Mouse (Mus musculus) kidney, embryonic 15.5 days (tissue): Measurements from ENCODE around the gene Ifnar2. TPM values are rescaled to one million over a fixed set of nuclear protein-coding genes. Genes with fewer than 3 reads are reported as not detected.
A peak's percentile ranks its signal among the peaks of the same experiment; 100 is the strongest.
"Not testable (repeated sequence)": the region's sequence is repeated elsewhere in the genome, so short reads cannot be mapped to it uniquely, and the experiment has no call there.

Source experiments
- ATAC-seq: fragments of 200-750 bp; cut with Nextera tagmentation; replicated peaks from 2 replicates; pipeline ENCODE4 v1.8.0; 2017; ENCODE audit warnings: moderate TSS enrichment; ENCODE audit not compliant: low FRiP score
- H3K27ac ChIP-seq: fragments of 300-500 bp; sonication (generic); 2 replicates; pipeline ENCODE4 v1.5.1; 2015; ENCODE audit warnings: mild to moderate bottlenecking, inconsistent platforms
- H3K27me3 ChIP-seq: fragments of 300-500 bp; sonication (generic); 2 replicates; pipeline ENCODE4 v1.6.1; 2015; ENCODE audit warnings: inconsistent platforms
- H3K36me3 ChIP-seq: fragments of 300-500 bp; sonication (generic); 2 replicates; pipeline ENCODE4 v1.6.1; 2015; ENCODE audit warnings: inconsistent platforms
- H3K4me1 ChIP-seq: fragments of 300-500 bp; sonication (generic); 2 replicates; pipeline ENCODE4 v1.6.1; 2015; ENCODE audit warnings: inconsistent platforms
- H3K4me2 ChIP-seq: fragments of 300-500 bp; sonication (generic); 2 replicates; pipeline ENCODE4 v1.6.1; 2015; ENCODE audit warnings: moderate library complexity, mild to moderate bottlenecking, inconsistent platforms
- H3K4me3 ChIP-seq: fragments of 300-500 bp; sonication (generic); replicated peaks from 2 replicates; pipeline ENCODE4 v1.5.1; 2015; ENCODE audit warnings: mild to moderate bottlenecking, inconsistent platforms
- H3K9ac ChIP-seq: fragments of 300-500 bp; sonication (generic); 2 replicates; pipeline ENCODE4 v1.6.1; 2015; ENCODE audit warnings: mild to moderate bottlenecking, inconsistent platforms
- H3K9me3 ChIP-seq: fragments of 300-500 bp; sonication (generic); replicated peaks from 2 replicates; pipeline ENCODE4 v1.6.1; 2016; ENCODE audit warnings: inconsistent platforms
- WGBS: fragments of 180-500 bp; shearing (Covaris S2); methylation state at CpG from one replicate; pipeline ENCODE4 v1.1.7; 2015; ENCODE audit warnings: mixed read lengths; 5-methylcytosine and 5-hydroxymethylcytosine counted together
- polyA plus RNA-seq: library from polyadenylated mRNA; unstranded; fragments of >200 nt; fragmentation: Nextera tagmentation; extraction: Ambion mirVana; gene quantifications from 2 replicates; pipeline ENCODE4 v1.2.1, GENCODE M21; 2015

The Ifnar2 gene
- polyA plus RNA-seq, 1 experiment from 2014 or later: 50.5 TPM

DNA sequence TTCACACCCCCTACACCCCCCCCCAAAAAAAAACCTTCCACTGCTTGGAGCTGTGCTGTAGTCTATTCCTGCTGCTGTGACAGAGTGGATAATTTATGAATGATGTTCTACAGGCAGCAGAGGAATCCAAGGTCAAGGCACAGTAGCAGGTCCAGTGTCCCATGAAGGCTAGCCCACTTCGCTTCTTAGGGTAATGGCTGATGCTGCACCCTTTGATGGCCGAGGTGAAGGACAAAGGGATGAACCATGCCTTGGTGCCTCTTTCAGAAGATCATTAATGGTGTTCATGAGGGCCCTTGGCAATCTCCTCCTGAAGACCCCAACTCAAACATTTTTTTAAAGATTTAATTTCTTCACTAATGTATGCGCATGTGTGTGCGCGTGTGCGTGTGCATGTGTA, 43.8 kb downstream of the Ifnar2 start:
- ATAC-seq: no peak
- Histone ChIP-seq H3K27me3 (no peaks in the 10 kb centered on the region), H3K4me2 (no peak overlapping the region), H3K36me3 (peaks cover 66% of the 10 kb centered on the region), H3K4me3 (no peak overlapping the region), H3K4me1 (0 out of 2 replicates have a peak, but pooled peaks cover 12% of the 10 kb centered on the region), H3K9ac (no peak overlapping the region), H3K9me3 (no peaks in the 10 kb centered on the region), H3K27ac (no peak overlapping the region)
- WGBS: 89% methylated on average over 6 of the region's 6 CpGs

DNA sequence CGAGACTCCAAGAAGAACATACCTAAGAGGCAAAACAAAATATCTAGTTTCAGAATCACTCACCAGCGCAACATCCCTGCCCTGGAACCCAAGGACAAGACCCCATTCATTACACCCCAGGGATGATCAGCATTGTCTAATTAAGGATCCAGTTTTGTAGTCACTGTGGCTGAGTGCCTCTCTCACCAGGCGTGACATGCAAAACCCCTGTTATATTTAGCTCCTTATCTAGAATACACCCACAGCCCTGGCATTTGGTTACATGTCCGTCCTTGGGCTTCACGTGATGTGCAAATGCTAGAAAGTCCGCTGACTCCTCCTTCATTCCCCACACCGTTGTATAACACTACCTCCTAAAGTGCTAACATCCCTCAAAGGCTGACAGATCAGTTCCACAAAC, 44.4 kb downstream of the Ifnar2 start:
- Histone ChIP-seq H3K27ac (no peak overlapping the region), H3K27me3 (no peaks in the 10 kb centered on the region), H3K4me2 (no peak overlapping the region), H3K4me3 (no peak overlapping the region), H3K4me1 (0 out of 2 replicates have a peak, but pooled peaks cover 12% of the 10 kb centered on the region), H3K9ac (no peak overlapping the region), H3K9me3 (no peaks in the 10 kb centered on the region), H3K36me3 (peaks cover 71% of the 10 kb centered on the region)
- ATAC-seq: no peak
- 60% methylated on average over 7 of the region's 7 CpGs for WGBS

DNA sequence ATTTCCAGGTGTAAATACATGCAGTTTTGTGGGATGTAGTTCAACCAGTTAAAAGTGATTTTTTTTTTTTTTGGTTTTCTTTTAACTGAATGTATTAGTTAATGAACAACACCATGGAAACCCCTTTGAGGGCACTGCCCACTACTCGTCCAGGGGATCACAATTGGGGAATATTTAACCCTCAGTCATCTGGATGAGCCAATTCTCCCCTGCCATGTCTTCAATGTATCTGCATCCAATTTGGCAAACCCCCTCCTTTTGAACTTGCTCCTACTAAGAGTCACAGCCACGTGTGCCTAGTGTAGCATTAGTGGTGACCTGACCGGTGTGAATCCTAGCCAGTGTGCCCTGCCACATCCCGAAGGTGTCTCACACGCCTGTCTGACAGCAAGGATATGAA, 45.9 kb downstream of the Ifnar2 start:
- Histone ChIP-seq H3K27ac (no peak overlapping the region), H3K27me3 (no peaks in the 10 kb centered on the region), H3K4me3 (no peak overlapping the region), H3K4me2 (no peak overlapping the region), H3K9ac (no peak overlapping the region), H3K9me3 (no peaks in the 10 kb centered on the region), H3K36me3 (peaks cover 78% of the 10 kb centered on the region), H3K4me1 (0 out of 2 replicates have a peak, but pooled peaks cover 12% of the 10 kb centered on the region)
- WGBS: 75% methylated on average over 5 of the region's 5 CpGs
- ATAC-seq: 0 out of 2 replicates have a peak, but pooled peaks have one; percentile 61

GRCm38 (mm10) chr16:91425816-91426215, 53.2 kb downstream of the Ifnar2 start:
- H3K4me2 ChIP-seq: no peak overlapping the region
- H3K27me3 ChIP-seq: no peaks in the 10 kb centered on the region
- no peaks in the 10 kb centered on the region; the same call in 1 of the 2 replicates for H3K4me1 ChIP-seq
- H3K27ac ChIP-seq: no peak overlapping the region
- H3K36me3 ChIP-seq: peaks cover 56% of the 10 kb centered on the region
- H3K4me3 ChIP-seq: no peak overlapping the region
- no peak overlapping the region for H3K9ac ChIP-seq
- H3K9me3 ChIP-seq: no peaks in the 10 kb centered on the region
- WGBS: 93% methylated on average over 6 of the region's 6 CpGs
- ATAC-seq: no peak

- 49% methylated on average over 4 of the region's 4 CpGs for WGBS
- ATAC-seq: no peak
- no peak overlapping the region for H3K27ac ChIP-seq
- no peaks in the 10 kb centered on the region for H3K27me3 ChIP-seq
- H3K4me3 ChIP-seq: no peak overlapping the region
- H3K9ac ChIP-seq: no peak overlapping the region
- peaks cover 49% of the 10 kb centered on the region for H3K36me3 ChIP-seq
- H3K9me3 ChIP-seq: no peaks in the 10 kb centered on the region
- H3K4me1 ChIP-seq: no peaks in the 10 kb centered on the region; the same call in 1 of the 2 replicates
- no peak overlapping the region for H3K4me2 ChIP-seq
Observed at GRCm38 (mm10) chr16:91426586-91426985, 54.0 kb downstream of the Ifnar2 start.

- no peak overlapping the region for H3K9ac ChIP-seq
- no peak overlapping the region for H3K4me2 ChIP-seq
- no peaks in the 10 kb centered on the region for H3K9me3 ChIP-seq
- H3K27ac ChIP-seq: no peak overlapping the region
- 60% methylated on average over 5 of the region's 5 CpGs for WGBS
- no peak for ATAC-seq
- no peak overlapping the region for H3K4me3 ChIP-seq
- H3K27me3 ChIP-seq: no peaks in the 10 kb centered on the region
- H3K4me1 ChIP-seq: no peaks in the 10 kb centered on the region; the same call in 1 of the 2 replicates
- peaks cover 41% of the 10 kb centered on the region for H3K36me3 ChIP-seq
Observed at GRCm38 (mm10) chr16:91427461-91427860, 54.9 kb downstream of the Ifnar2 start.

DNA sequence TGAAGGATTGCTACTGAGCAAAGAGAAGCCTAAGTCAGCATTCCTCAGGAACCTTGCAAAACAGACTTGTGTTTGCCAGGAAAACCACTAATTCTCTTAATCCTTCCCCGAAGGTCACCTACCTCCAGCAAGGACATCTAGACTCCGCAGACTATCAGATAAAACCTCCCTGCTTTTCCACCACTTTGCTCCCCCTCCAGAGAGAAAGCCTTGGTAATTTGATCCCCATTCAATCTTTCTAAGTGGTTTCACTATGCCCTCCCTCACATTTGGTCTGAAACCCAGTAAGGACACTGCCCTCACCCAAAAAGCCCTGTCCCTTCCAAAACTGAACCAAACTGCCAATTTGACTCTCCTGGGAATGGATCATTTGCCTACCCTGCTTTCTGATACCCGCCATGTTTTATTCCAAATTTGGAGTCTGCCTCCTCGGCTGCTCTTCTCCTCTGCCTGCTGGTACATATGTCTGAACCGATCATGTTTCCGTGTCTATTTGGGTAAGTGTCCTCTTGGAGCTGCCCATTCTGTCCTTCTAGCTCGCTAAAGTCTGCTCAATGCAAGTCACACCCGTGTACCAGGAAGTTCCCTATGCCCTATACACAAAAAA, 55.8 kb downstream of the Ifnar2 start:
- no peaks in the 10 kb centered on the region for H3K27me3 ChIP-seq
- no peak overlapping the region for H3K9ac ChIP-seq
- no peak overlapping the region for H3K4me2 ChIP-seq
- ATAC-seq: peak; percentile 43; the same call in 1 of the 2 replicates
- no peak overlapping the region for H3K4me3 ChIP-seq
- H3K9me3 ChIP-seq: no peaks in the 10 kb centered on the region
- peaks cover 34% of the 10 kb centered on the region for H3K36me3 ChIP-seq
- 48% methylated on average over 8 of the region's 8 CpGs for WGBS
- no peaks in the 10 kb centered on the region; the same call in 1 of the 2 replicates for H3K4me1 ChIP-seq
- H3K27ac ChIP-seq: no peak overlapping the region

- H3K36me3 ChIP-seq: no peaks in the 10 kb centered on the region
- H3K4me2 ChIP-seq: no peak overlapping the region
- H3K27ac ChIP-seq: no peak overlapping the region
- no peaks in the 10 kb centered on the region for H3K9me3 ChIP-seq
- no peak overlapping the region for H3K9ac ChIP-seq
- no peak overlapping the region for H3K4me3 ChIP-seq
- ATAC-seq: no peak
- H3K27me3 ChIP-seq: no peaks in the 10 kb centered on the region
- H3K4me1 ChIP-seq: no peaks in the 10 kb centered on the region; the same call in 1 of the 2 replicates
- WGBS: 48% methylated on average over 5 of the region's 5 CpGs
Observed at GRCm38 (mm10) chr16:91432720-91433328, 60.2 kb downstream of the Ifnar2 start.

- H3K4me1 ChIP-seq: no peaks in the 10 kb centered on the region; the same call in 1 of the 2 replicates
- no peaks in the 10 kb centered on the region for H3K27me3 ChIP-seq
- no peak overlapping the region for H3K27ac ChIP-seq
- no peak for ATAC-seq
- H3K36me3 ChIP-seq: no peaks in the 10 kb centered on the region
- no peaks in the 10 kb centered on the region for H3K9me3 ChIP-seq
- no peak overlapping the region for H3K9ac ChIP-seq
- no peak overlapping the region for H3K4me2 ChIP-seq
- H3K4me3 ChIP-seq: no peak overlapping the region
- 57% methylated on average over 8 of the region's 8 CpGs for WGBS
Observed at GRCm38 (mm10) chr16:91433329-91433933, 60.8 kb downstream of the Ifnar2 start.

DNA sequence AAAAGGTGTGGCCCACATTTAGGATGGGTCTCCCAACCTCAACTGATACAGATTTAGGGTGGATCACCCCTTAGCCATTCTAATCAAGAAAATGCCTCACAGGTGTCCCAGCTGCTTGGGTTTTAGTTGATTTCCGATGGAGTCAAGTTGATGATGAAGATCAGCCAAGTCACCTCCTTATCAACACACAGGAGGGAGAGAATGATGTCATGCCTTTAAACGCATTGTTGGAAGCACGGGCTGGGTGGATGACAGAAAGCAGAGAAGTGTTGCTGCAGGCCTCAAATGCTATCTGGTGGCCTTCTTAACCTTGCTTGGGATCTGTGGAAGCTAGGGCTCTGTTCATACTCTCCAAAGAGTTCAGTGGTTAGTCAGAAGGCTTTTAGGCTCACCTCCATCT, 61.5 kb downstream of the Ifnar2 start:
- H3K4me1 ChIP-seq: no peaks in the 10 kb centered on the region
- no peak overlapping the region for H3K27ac ChIP-seq
- no peak overlapping the region for H3K4me2 ChIP-seq
- no peaks in the 10 kb centered on the region for H3K36me3 ChIP-seq
- no peak for ATAC-seq
- no peak overlapping the region for H3K4me3 ChIP-seq
- 88% methylated on average over 3 of the region's 3 CpGs for WGBS
- H3K9me3 ChIP-seq: no peaks in the 10 kb centered on the region
- H3K9ac ChIP-seq: no peak overlapping the region
- no peaks in the 10 kb centered on the region for H3K27me3 ChIP-seq

- Histone ChIP-seq H3K4me2 (no peak overlapping the region), H3K4me1 (peaks cover 5% of the 10 kb centered on the region; the same call in 1 of the 2 replicates), H3K27ac (no peak overlapping the region), H3K4me3 (no peak overlapping the region), H3K9me3 (no peaks in the 10 kb centered on the region), H3K36me3 (no peaks in the 10 kb centered on the region), H3K27me3 (no peaks in the 10 kb centered on the region), H3K9ac (no peak overlapping the region)
- ATAC-seq: no peak
- 73% methylated on average over 3 of the region's 3 CpGs for WGBS
Observed at GRCm38 (mm10) chr16:91438081-91438480, 65.5 kb downstream of the Ifnar2 start.

DNA sequence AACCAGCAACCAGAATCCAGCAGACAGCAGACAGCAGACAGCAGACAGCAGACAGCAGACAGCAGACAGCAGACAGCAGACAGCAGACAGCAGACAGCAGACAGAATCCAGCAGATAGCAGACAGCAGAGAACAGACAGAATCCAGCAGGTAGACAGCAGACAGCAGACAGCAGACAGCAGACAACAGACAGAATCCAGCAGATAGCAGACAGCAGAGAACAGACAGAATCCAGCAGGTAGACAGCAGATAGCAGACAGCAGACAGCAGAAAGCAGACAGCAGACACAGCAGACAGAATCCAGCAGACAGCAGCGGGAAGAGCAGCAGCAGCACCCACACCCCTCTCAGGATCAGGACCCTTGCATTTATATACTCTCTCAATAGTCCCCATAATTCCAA, 66.0 kb downstream of the Ifnar2 start:
- not testable (repeated sequence) for H3K27ac ChIP-seq, H3K9ac ChIP-seq, H3K4me1 ChIP-seq, H3K4me3 ChIP-seq, H3K27me3 ChIP-seq, H3K9me3 ChIP-seq, ATAC-seq, H3K36me3 ChIP-seq, H3K4me2 ChIP-seq
- 86% methylated on average over 1 of the region's 1 CpGs for WGBS
